Mouse (Mus musculus): Measurements from ENCODE around the gene Hbb-y. TPM values are rescaled to one million over a fixed set of nuclear protein-coding genes. Genes with fewer than 3 reads are reported as not detected.
A peak's percentile ranks its signal among the peaks of the same experiment; 100 is the strongest.

Hbb-y gene
- polyA plus RNA-seq, 1 experiment, result not detected

DNA sequence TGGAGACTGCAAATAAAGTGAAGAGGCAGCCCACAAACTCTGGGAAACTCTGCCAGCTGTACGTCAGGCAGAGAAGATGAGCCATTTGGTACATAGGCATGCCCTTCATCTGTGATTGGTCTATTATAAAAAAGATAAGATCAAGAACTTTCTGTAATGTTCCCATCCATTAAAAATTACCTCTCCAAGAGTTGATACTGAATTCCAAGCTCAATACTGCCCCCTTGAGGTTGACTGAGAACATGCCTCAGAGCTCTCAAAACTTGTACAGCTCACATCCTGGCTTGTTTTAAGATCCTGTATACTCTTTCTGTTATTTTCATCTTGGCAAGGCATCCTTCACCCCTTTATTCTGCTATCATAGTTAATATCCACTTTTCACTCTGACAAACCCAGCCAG is 46.2 kb downstream of the Hbb-y start:
- H3K4me3 ChIP-seq (ENCODE audit: low read depth, low read length), result no peak overlapping the region
- H3K9me3 ChIP-seq (replicated peaks; ENCODE audit: control insufficient read depth, insufficient read depth, low read length, poor library complexity, severe bottlenecking), result no peaks in the 10 kb centered on the region
- H3K27me3 ChIP-seq (ENCODE audit: control insufficient read depth, insufficient read depth, low read length, poor library complexity, severe bottlenecking), result no peaks in the 10 kb centered on the region

More for the DNA sequence above, 46.2 kb downstream of the Hbb-y start:
- H3K4me1 ChIP-seq (ENCODE audit: control insufficient read depth, insufficient read depth, low read length), result no peaks in the 10 kb centered on the region
- no peaks in the 10 kb centered on the region for H3K36me3 ChIP-seq (ENCODE audit: control insufficient read depth, insufficient read depth, low read length, poor library complexity, severe bottlenecking)
- H3K27ac ChIP-seq (ENCODE audit: insufficient read depth, low read length), result no peak overlapping the region
- TF ChIP-seq EP300 (IDR thresholded peaks at IDR 0.05; ENCODE audit: insufficient read depth, low read depth, low read length), result no peak
- no peak for TF ChIP-seq POLR2A (IDR thresholded peaks at IDR 0.05; ENCODE audit: insufficient read depth, low read length)
- peak; percentile 22 for TF ChIP-seq CTCF (IDR thresholded peaks at IDR 0.05; ENCODE audit: low read depth, low read length)
- no peak overlapping the region for H3K9ac ChIP-seq (ENCODE audit: low read depth, poor library complexity, severe bottlenecking)

Other genes starting within 250 kb of the Hbb-y start
- gene Olfr620, start 240.7 kb downstream of the Hbb-y start, polyA plus RNA-seq (2011; ENCODE audit: insufficient read depth, insufficient read length, low read depth, missing spikeins), result not detected in 2 replicates
- not detected in 2 replicates for gene Olfr622, start 210.5 kb downstream of the Hbb-y start, polyA plus RNA-seq (2011; ENCODE audit: insufficient read depth, insufficient read length, low read depth, missing spikeins)
- not detected in 2 replicates for gene Olfr623, start 189.5 kb downstream of the Hbb-y start, polyA plus RNA-seq (2011; ENCODE audit: insufficient read depth, insufficient read length, low read depth, missing spikeins)
- gene Olfr624, start 182.0 kb downstream of the Hbb-y start, polyA plus RNA-seq (2011; ENCODE audit: insufficient read depth, insufficient read length, low read depth, missing spikeins), result 0.13 TPM in 1 of 2 replicates, not detected in the other
- gene Olfr625-ps1, start 170.5 kb downstream of the Hbb-y start, polyA plus RNA-seq (2011; ENCODE audit: insufficient read depth, insufficient read length, low read depth, missing spikeins), result not detected in 2 replicates
- gene Olfr243, start 138.5 kb downstream of the Hbb-y start, polyA plus RNA-seq (2011; ENCODE audit: insufficient read depth, insufficient read length, low read depth, missing spikeins), result 0.16 TPM in 1 of 2 replicates, not detected in the other
- not detected in 2 replicates for gene Olfr628, start 122.8 kb downstream of the Hbb-y start, polyA plus RNA-seq (2011; ENCODE audit: insufficient read depth, insufficient read length, low read depth, missing spikeins)
- gene Olfr629, start 108.3 kb downstream of the Hbb-y start, polyA plus RNA-seq (2011; ENCODE audit: insufficient read depth, insufficient read length, low read depth, missing spikeins), result not detected in 2 replicates
- gene Olfr630, start 95.9 kb downstream of the Hbb-y start, polyA plus RNA-seq (2011; ENCODE audit: insufficient read depth, insufficient read length, low read depth, missing spikeins), result not detected in 2 replicates
- gene Olfr69, start 81.6 kb downstream of the Hbb-y start, polyA plus RNA-seq (2011; ENCODE audit: insufficient read depth, insufficient read length, low read depth, missing spikeins), result not detected in 2 replicates
- gene Olfr68, start 73.5 kb downstream of the Hbb-y start, polyA plus RNA-seq (2011; ENCODE audit: insufficient read depth, insufficient read length, low read depth, missing spikeins), result not detected in 2 replicates
- gene Olfr67, start 61.4 kb downstream of the Hbb-y start, polyA plus RNA-seq (2011; ENCODE audit: insufficient read depth, insufficient read length, low read depth, missing spikeins), result not detected in 2 replicates
- 1.2 and 2.2 TPM in 2 replicates for gene Hbb-bt, start 39.2 kb downstream of the Hbb-y start, polyA plus RNA-seq (2011; ENCODE audit: insufficient read depth, insufficient read length, low read depth, missing spikeins)
- 3.5 TPM in 1 of 2 replicates, not detected in the other for gene Hbb-bs, start 25.1 kb downstream of the Hbb-y start, polyA plus RNA-seq (2011; ENCODE audit: insufficient read depth, insufficient read length, low read depth, missing spikeins)
- not detected in 2 replicates for gene Hbb-bh2, start 12.7 kb downstream of the Hbb-y start, polyA plus RNA-seq (2011; ENCODE audit: insufficient read depth, insufficient read length, low read depth, missing spikeins)
- gene Hbb-bh1, start 10.1 kb downstream of the Hbb-y start, polyA plus RNA-seq (2011; ENCODE audit: insufficient read depth, insufficient read length, low read depth, missing spikeins), result not detected in 2 replicates
- gene Olfr66, start 33.0 kb upstream of the Hbb-y start, polyA plus RNA-seq (2011; ENCODE audit: insufficient read depth, insufficient read length, low read depth, missing spikeins), result not detected in 2 replicates
- not detected in 2 replicates for gene Olfr64, start 41.3 kb upstream of the Hbb-y start, polyA plus RNA-seq (2011; ENCODE audit: insufficient read depth, insufficient read length, low read depth, missing spikeins)
- not detected in 2 replicates for gene Olfr65, start 50.3 kb upstream of the Hbb-y start, polyA plus RNA-seq (2011; ENCODE audit: insufficient read depth, insufficient read length, low read depth, missing spikeins)
- not detected in 2 replicates for gene Olfr631, start 75.6 kb upstream of the Hbb-y start, polyA plus RNA-seq (2011; ENCODE audit: insufficient read depth, insufficient read length, low read depth, missing spikeins)
- gene Olfr632, start 81.1 kb upstream of the Hbb-y start, polyA plus RNA-seq (2011; ENCODE audit: insufficient read depth, insufficient read length, low read depth, missing spikeins), result not detected in 2 replicates
- gene Olfr633, start 91.2 kb upstream of the Hbb-y start, polyA plus RNA-seq (2011; ENCODE audit: insufficient read depth, insufficient read length, low read depth, missing spikeins), result not detected in 2 replicates
- gene Olfr635, start 117.9 kb upstream of the Hbb-y start, polyA plus RNA-seq (2011; ENCODE audit: insufficient read depth, insufficient read length, low read depth, missing spikeins), result 0.08 and 0.13 TPM in 2 replicates
- not detected in 2 replicates for gene Olfr638, start 145.5 kb upstream of the Hbb-y start, polyA plus RNA-seq (2011; ENCODE audit: insufficient read depth, insufficient read length, low read depth, missing spikeins)
- not detected in 2 replicates for gene Olfr639, start 164.1 kb upstream of the Hbb-y start, polyA plus RNA-seq (2011; ENCODE audit: insufficient read depth, insufficient read length, low read depth, missing spikeins)
- gene Olfr640, start 172.4 kb upstream of the Hbb-y start, polyA plus RNA-seq (2011; ENCODE audit: insufficient read depth, insufficient read length, low read depth, missing spikeins), result not detected in 2 replicates
- gene Olfr641, start 182.2 kb upstream of the Hbb-y start, polyA plus RNA-seq (2011; ENCODE audit: insufficient read depth, insufficient read length, low read depth, missing spikeins), result not detected in 2 replicates
- 0.14 TPM in 1 of 2 replicates, not detected in the other for gene Olfr642, start 199.4 kb upstream of the Hbb-y start, polyA plus RNA-seq (2011; ENCODE audit: insufficient read depth, insufficient read length, low read depth, missing spikeins)
- not detected in 2 replicates for gene 4930516K23Rik, start 208.2 kb upstream of the Hbb-y start, polyA plus RNA-seq (2011; ENCODE audit: insufficient read depth, insufficient read length, low read depth, missing spikeins)
- not detected in 2 replicates for gene Olfr644, start 218.7 kb upstream of the Hbb-y start, polyA plus RNA-seq (2011; ENCODE audit: insufficient read depth, insufficient read length, low read depth, missing spikeins)
- not detected in 2 replicates for gene Olfr645, start 232.2 kb upstream of the Hbb-y start, polyA plus RNA-seq (2011; ENCODE audit: insufficient read depth, insufficient read length, low read depth, missing spikeins)